Mouse (Mus musculus) midbrain, embryonic 15.5 days (tissue): Measurements from ENCODE around the gene Chchd5. TPM values are rescaled to one million over a fixed set of nuclear protein-coding genes. Genes with fewer than 3 reads are reported as not detected.

Experiments
- ATAC-seq: fragments of 200-750 bp; cut with Nextera tagmentation; replicated peaks from 2 replicates; pipeline ENCODE4 v1.8.0; 2017; ENCODE audit warnings: moderate TSS enrichment
- H3K27ac ChIP-seq: fragments of 300-500 bp; sonication (generic); 2 replicates; pipeline ENCODE4 v1.5.1; 2015; ENCODE audit warnings: mild to moderate bottlenecking, inconsistent platforms
- H3K27me3 ChIP-seq: fragments of 300-500 bp; sonication (generic); replicated peaks from 2 replicates; pipeline ENCODE4 v1.6.1; 2015; ENCODE audit warnings: inconsistent platforms
- H3K36me3 ChIP-seq: fragments of 300-500 bp; sonication (generic); replicated peaks from 2 replicates; pipeline ENCODE4 v1.6.1; 2015; ENCODE audit warnings: inconsistent platforms
- H3K4me1 ChIP-seq: fragments of 300-500 bp; sonication (generic); 2 replicates; pipeline ENCODE4 v1.6.1; 2015; ENCODE audit warnings: inconsistent platforms
- H3K4me2 ChIP-seq: fragments of 300-500 bp; sonication (generic); 2 replicates; pipeline ENCODE4 v1.6.1; 2015; ENCODE audit warnings: inconsistent platforms, mild to moderate bottlenecking, moderate library complexity
- H3K4me3 ChIP-seq: fragments of 300-500 bp; sonication (generic); 2 replicates; pipeline ENCODE4 v1.5.1; 2015; ENCODE audit warnings: mild to moderate bottlenecking, inconsistent platforms
- H3K9ac ChIP-seq: fragments of 300-500 bp; sonication (generic); 2 replicates; pipeline ENCODE4 v1.6.1; 2015; ENCODE audit warnings: mild to moderate bottlenecking, inconsistent platforms
- H3K9me3 ChIP-seq: fragments of 300-500 bp; sonication (generic); 2 replicates; pipeline ENCODE4 v1.6.1; 2016; ENCODE audit warnings: inconsistent platforms
- WGBS: fragments of 180-500 bp; shearing (Covaris S2); methylation state at CpG from one replicate; pipeline ENCODE4 v1.1.7; 2015; ENCODE audit warnings: mixed read lengths; 5-methylcytosine and 5-hydroxymethylcytosine counted together
- polyA plus RNA-seq: library from polyadenylated mRNA; unstranded; fragments of >200 nt; fragmentation: Nextera tagmentation; extraction: Ambion mirVana; gene quantifications from 2 replicates; pipeline ENCODE4 v1.2.1, GENCODE M21; 2015

The Chchd5 gene
- 19.6 and 20.3 TPM in 2 replicates for polyA plus RNA-seq

- H3K4me2 ChIP-seq: peak within 1 kb of the TSS; percentile 63
- peak within 1 kb of the TSS; percentile 89 for H3K27ac ChIP-seq
- H3K4me1 ChIP-seq: peaks cover 23% of the 10 kb centered on the region
- ATAC-seq: peak; percentile 100
- peak within 1 kb of the TSS; percentile 85 for H3K9ac ChIP-seq
- no peaks in the 10 kb centered on the region for H3K9me3 ChIP-seq
- no peaks in the 10 kb centered on the region for H3K27me3 ChIP-seq
- peaks cover 37% of the 10 kb centered on the region for H3K36me3 ChIP-seq
- WGBS: under 1% methylated on average over 35 of the region's 35 CpGs
- peak within 1 kb of the TSS; percentile 72 for H3K4me3 ChIP-seq
These were observed at the start of gene Chchd5 for GRCm38 (mm10) chr2:129129412-129129929. Chchd5 (plus strand) TSS chr2:129129700.

- no peak overlapping the region for H3K27ac ChIP-seq
- H3K9me3 ChIP-seq: no peaks in the 10 kb centered on the region
- H3K9ac ChIP-seq: no peak overlapping the region
- H3K27me3 ChIP-seq: no peaks in the 10 kb centered on the region
- peaks cover 42% of the 10 kb centered on the region for H3K36me3 ChIP-seq
- no peak overlapping the region for H3K4me3 ChIP-seq
- H3K4me1 ChIP-seq: no peaks in the 10 kb centered on the region
- H3K4me2 ChIP-seq: no peak overlapping the region
- ATAC-seq: no peak
- 69% methylated on average over 13 of the region's 13 CpGs for WGBS
These were observed 48.4 kb upstream of the Chchd5 start for GRCm38 (mm10) chr2:129081097-129081496.

GRCm38 (mm10) chr2:129083514-129083913 is 46.0 kb upstream of the Chchd5 start:
- Histone ChIP-seq H3K27me3 (no peaks in the 10 kb centered on the region), H3K4me2 (no peak overlapping the region), H3K36me3 (peaks cover 34% of the 10 kb centered on the region), H3K4me3 (no peak overlapping the region), H3K4me1 (no peaks in the 10 kb centered on the region), H3K9ac (no peak overlapping the region), H3K27ac (no peak overlapping the region), H3K9me3 (no peaks in the 10 kb centered on the region)
- ATAC-seq: no peak
- 95% methylated on average over 5 of the region's 5 CpGs for WGBS

- no peak overlapping the region for H3K9ac ChIP-seq
- no peaks in the 10 kb centered on the region for H3K27me3 ChIP-seq
- H3K4me3 ChIP-seq: no peak overlapping the region
- H3K4me2 ChIP-seq: no peak overlapping the region
- H3K27ac ChIP-seq: no peak overlapping the region
- no peaks in the 10 kb centered on the region for H3K4me1 ChIP-seq
- WGBS: 56% methylated on average over 2 of the region's 2 CpGs
- no peaks in the 10 kb centered on the region for H3K9me3 ChIP-seq
- H3K36me3 ChIP-seq: peaks cover 31% of the 10 kb centered on the region
- no peak for ATAC-seq
These were observed 44.5 kb upstream of the Chchd5 start for GRCm38 (mm10) chr2:129084959-129085358.

- Histone ChIP-seq H3K4me2 (no peak overlapping the region), H3K27me3 (no peaks in the 10 kb centered on the region), H3K27ac (no peak overlapping the region), H3K9ac (no peak overlapping the region), H3K4me1 (no peaks in the 10 kb centered on the region), H3K36me3 (peaks cover 33% of the 10 kb centered on the region), H3K9me3 (no peaks in the 10 kb centered on the region), H3K4me3 (no peak overlapping the region)
- ATAC-seq: no peak
- WGBS: 97% methylated on average over 1 of the region's 1 CpGs
These were observed 42.0 kb upstream of the Chchd5 start for GRCm38 (mm10) chr2:129087520-129087919.

GRCm38 (mm10) chr2:129090370-129090769 is 39.1 kb upstream of the Chchd5 start:
- no peak overlapping the region for H3K9ac ChIP-seq
- no peak overlapping the region for H3K4me3 ChIP-seq
- 76% methylated on average over 4 of the region's 4 CpGs for WGBS
- no peaks in the 10 kb centered on the region for H3K27me3 ChIP-seq
- no peak for ATAC-seq
- H3K4me2 ChIP-seq: no peak overlapping the region
- H3K9me3 ChIP-seq: no peaks in the 10 kb centered on the region
- H3K36me3 ChIP-seq: peaks cover 40% of the 10 kb centered on the region
- no peak overlapping the region for H3K27ac ChIP-seq
- no peaks in the 10 kb centered on the region for H3K4me1 ChIP-seq

GRCm38 (mm10) chr2:129092810-129093209 is 36.7 kb upstream of the Chchd5 start:
- 95% methylated on average over 12 of the region's 12 CpGs for WGBS
- no peaks in the 10 kb centered on the region for H3K9me3 ChIP-seq
- no peak for ATAC-seq
- no peaks in the 10 kb centered on the region for H3K27me3 ChIP-seq
- no peak overlapping the region for H3K4me3 ChIP-seq
- peaks cover 30% of the 10 kb centered on the region for H3K36me3 ChIP-seq
- H3K27ac ChIP-seq: no peak overlapping the region
- H3K9ac ChIP-seq: no peak overlapping the region
- no peak overlapping the region for H3K4me2 ChIP-seq
- H3K4me1 ChIP-seq: no peaks in the 10 kb centered on the region

- ATAC-seq: no peak
These were observed 35.4 kb upstream of the Chchd5 start for GRCm38 (mm10) chr2:129093926-129094724.

GRCm38 (mm10) chr2:129100784-129101310 is 28.7 kb upstream of the Chchd5 start, which contains the start of gene Polr1b:
Polr1b (plus strand) TSS chr2:129100995.
- Histone ChIP-seq H3K4me1 (peaks cover 10% of the 10 kb centered on the region), H3K36me3 (peaks cover 9% of the 10 kb centered on the region), H3K4me2 (peak within 1 kb of the TSS; percentile 87), H3K9ac (peak within 1 kb of the TSS; percentile 60), H3K27ac (0 out of 2 replicates have a peak within 1 kb of the TSS, but pooled peaks have one; percentile 21), H3K9me3 (no peaks in the 10 kb centered on the region), H3K4me3 (peak within 1 kb of the TSS; percentile 91), H3K27me3 (no peaks in the 10 kb centered on the region)
- ATAC-seq: peak; percentile 99
- under 1% methylated on average over 35 of the region's 35 CpGs for WGBS

More at GRCm38 (mm10) chr2:129093926-129094724, 35.4 kb upstream of the Chchd5 start:
- peaks cover 20% of the 10 kb centered on the region for H3K36me3 ChIP-seq
- 90% methylated on average over 18 of the region's 18 CpGs for WGBS
- H3K4me1 ChIP-seq: no peaks in the 10 kb centered on the region
- no peaks in the 10 kb centered on the region for H3K27me3 ChIP-seq
- H3K4me3 ChIP-seq: no peak overlapping the region
- no peaks in the 10 kb centered on the region for H3K9me3 ChIP-seq
- H3K27ac ChIP-seq: no peak overlapping the region
- H3K4me2 ChIP-seq: no peak overlapping the region
- H3K9ac ChIP-seq: no peak overlapping the region

- Histone ChIP-seq H3K4me2 (no peak overlapping the region), H3K9me3 (no peaks in the 10 kb centered on the region), H3K9ac (no peak overlapping the region), H3K27me3 (no peaks in the 10 kb centered on the region), H3K4me1 (no peaks in the 10 kb centered on the region), H3K27ac (no peak overlapping the region), H3K36me3 (peaks cover 68% of the 10 kb centered on the region), H3K4me3 (no peak overlapping the region)
- no peak for ATAC-seq
- WGBS: 89% methylated on average over 5 of the region's 5 CpGs
These were observed 16.6 kb upstream of the Chchd5 start for GRCm38 (mm10) chr2:129112924-129113323.

GRCm38 (mm10) chr2:129115706-129116367 is 13.7 kb upstream of the Chchd5 start:
- Histone ChIP-seq H3K9me3 (no peaks in the 10 kb centered on the region), H3K4me3 (no peak overlapping the region), H3K27me3 (no peaks in the 10 kb centered on the region), H3K4me2 (no peak overlapping the region), H3K9ac (no peak overlapping the region), H3K27ac (no peak overlapping the region), H3K4me1 (no peaks in the 10 kb centered on the region), H3K36me3 (peaks cover 64% of the 10 kb centered on the region)
- ATAC-seq: no peak
- WGBS: 95% methylated on average over 9 of the region's 9 CpGs

- no peak overlapping the region for H3K27ac ChIP-seq
- H3K4me1 ChIP-seq: no peaks in the 10 kb centered on the region
- no peaks in the 10 kb centered on the region for H3K27me3 ChIP-seq
- WGBS: 100% methylated on average over 1 of the region's 1 CpGs
- no peaks in the 10 kb centered on the region for H3K9me3 ChIP-seq
- ATAC-seq: no peak
- H3K4me3 ChIP-seq: no peak overlapping the region
- H3K4me2 ChIP-seq: no peak overlapping the region
- H3K36me3 ChIP-seq: peaks cover 63% of the 10 kb centered on the region
- no peak overlapping the region for H3K9ac ChIP-seq
These were observed 13.1 kb upstream of the Chchd5 start for GRCm38 (mm10) chr2:129116368-129116739.
